Mouse (Mus musculus) adipocyte (in vitro differentiated cells): Measurements from ENCODE around the gene Zfp609.
A peak's percentile ranks its signal among the peaks of the same experiment; 100 is the strongest.

Experiments used
- DNase-seq: peaks from one replicate; pipeline ENCODE4 v3.0.0-alpha.2; 2016; ENCODE audit warnings: low spot score

Gene Zfp609

GRCm38 (mm10) chr9:65827344-65828015 is at the start of gene Zfp609:
Zfp609 (minus strand) TSS chr9:65827564.
- peak; percentile 94 for DNase-seq

- DNase-seq = no peak
Measured at GRCm38 (mm10) chr9:65859656-65860055, 32.3 kb upstream of the Zfp609 start.

- peak; percentile 46 for DNase-seq
Measured at GRCm38 (mm10) chr9:65850203-65850602, 22.8 kb upstream of the Zfp609 start.

GRCm38 (mm10) chr9:65848154-65848553 is 20.8 kb upstream of the Zfp609 start:
- DNase-seq = peak; percentile 43

- DNase-seq = peak; percentile 54
Measured at GRCm38 (mm10) chr9:65844421-65845165, 17.2 kb upstream of the Zfp609 start.

- no peak for DNase-seq
Measured at GRCm38 (mm10) chr9:65839841-65840240, 12.5 kb upstream of the Zfp609 start.

- DNase-seq = no peak
Measured at GRCm38 (mm10) chr9:65836916-65837315, 9.6 kb upstream of the Zfp609 start.

GRCm38 (mm10) chr9:65834628-65835354 is 7.4 kb upstream of the Zfp609 start:
- peak; percentile 65 for DNase-seq

GRCm38 (mm10) chr9:65833640-65834039 is 6.3 kb upstream of the Zfp609 start:
- no peak for DNase-seq

GRCm38 (mm10) chr9:65833230-65833629 is 5.9 kb upstream of the Zfp609 start:
- DNase-seq = no peak

GRCm38 (mm10) chr9:65832041-65832440 is 4.7 kb upstream of the Zfp609 start:
- DNase-seq = no peak

- DNase-seq = no peak
Measured at GRCm38 (mm10) chr9:65831164-65831563, 3.8 kb upstream of the Zfp609 start.

- no peak for DNase-seq
Measured at GRCm38 (mm10) chr9:65830255-65830654, 2.9 kb upstream of the Zfp609 start.

- DNase-seq = peak; percentile 81
Measured at GRCm38 (mm10) chr9:65829410-65829809, 2.0 kb upstream of the Zfp609 start.

- DNase-seq = peak; percentile 54
Measured at GRCm38 (mm10) chr9:65828511-65828910, 1.1 kb upstream of the Zfp609 start.

GRCm38 (mm10) chr9:65828016-65828403 is 646 bp upstream of the Zfp609 start:
- no peak for DNase-seq

GRCm38 (mm10) chr9:65826588-65827343 is 598 bp downstream of the Zfp609 start:
- DNase-seq = peak; percentile 76

- peak; percentile 65 for DNase-seq
Measured at GRCm38 (mm10) chr9:65826226-65826587, 1.2 kb downstream of the Zfp609 start.

GRCm38 (mm10) chr9:65823716-65824462 is 3.5 kb downstream of the Zfp609 start:
- DNase-seq = peak; percentile 28

- no peak for DNase-seq
Measured at GRCm38 (mm10) chr9:65822011-65822410, 5.4 kb downstream of the Zfp609 start.

- DNase-seq = no peak
Measured at GRCm38 (mm10) chr9:65820301-65820700, 7.1 kb downstream of the Zfp609 start.
